Mouse (Mus musculus) midbrain, embryonic 11.5 days (tissue): ENCODE data around the gene Trim43b. TPM values are rescaled to one million over a fixed set of nuclear protein-coding genes. Genes with fewer than 3 reads are reported as not detected.
"Not testable (repeated sequence)": the region's sequence is repeated elsewhere in the genome, so short reads cannot be mapped to it uniquely, and the experiment has no call there.

Source experiments
- ATAC-seq: fragments of 200-750 bp; cut with Nextera tagmentation; 2 replicates; pipeline ENCODE4 v1.8.0; 2017; ENCODE audit warnings: moderate TSS enrichment, moderate library complexity; ENCODE audit not compliant: low FRiP score
- DNase-seq: peaks from one replicate; pipeline ENCODE4 v3.0.0; 2015; ENCODE audit warnings: low spot score; ENCODE audit errors: missing footprints
- H3K27ac ChIP-seq: fragments of 300-500 bp; sonication (generic); 2 replicates; pipeline ENCODE4 v1.5.1; 2014; ENCODE audit warnings: low read depth, low read length
- H3K27me3 ChIP-seq: fragments of 300-500 bp; sonication (generic); 2 replicates; pipeline ENCODE4 v1.6.1; 2014; ENCODE audit warnings: mild to moderate bottlenecking, low read length, moderate library complexity, mixed read lengths; ENCODE audit not compliant: control insufficient read depth, insufficient read depth
- H3K36me3 ChIP-seq: fragments of 300-500 bp; sonication (generic); 2 replicates; pipeline ENCODE4 v1.6.1; 2014; ENCODE audit warnings: mild to moderate bottlenecking, low read length, moderate library complexity, mixed read lengths; ENCODE audit not compliant: control insufficient read depth, insufficient read depth
- H3K4me1 ChIP-seq: fragments of 300-500 bp; sonication (generic); 2 replicates; pipeline ENCODE4 v1.6.1; 2014; ENCODE audit warnings: low read length; ENCODE audit not compliant: control insufficient read depth, insufficient read depth
- H3K4me2 ChIP-seq: fragments of 300-500 bp; sonication (generic); 2 replicates; pipeline ENCODE4 v1.6.1; 2014; ENCODE audit warnings: mild to moderate bottlenecking, moderate library complexity
- H3K4me3 ChIP-seq: fragments of 300-500 bp; sonication (generic); 2 replicates; pipeline ENCODE4 v1.5.1; 2014; ENCODE audit warnings: low read depth, low read length
- H3K9ac ChIP-seq: fragments of 300-500 bp; sonication (generic); 2 replicates; pipeline ENCODE4 v1.6.1; 2014; ENCODE audit warnings: low read length
- H3K9me3 ChIP-seq: fragments of 300-500 bp; sonication (generic); 2 replicates; pipeline ENCODE4 v1.6.1; 2016; ENCODE audit warnings: low read length; ENCODE audit not compliant: control insufficient read depth
- WGBS: fragments of 180-500 bp; shearing (Covaris S2); extraction: QIAGEN DNeasy Blood & Tissue Kit; methylation state at CpG from one replicate; pipeline ENCODE4 v1.1.7; 2014; 5-methylcytosine and 5-hydroxymethylcytosine counted together
- polyA plus RNA-seq: library from polyadenylated mRNA; unstranded; fragments of >200 nt; fragmentation: Nextera tagmentation; extraction: Ambion mirVana; gene quantifications from 2 replicates; pipeline ENCODE4 v1.2.1, GENCODE M21; 2014

Trim43b gene
- not detected in 2 replicates for polyA plus RNA-seq

DNA sequence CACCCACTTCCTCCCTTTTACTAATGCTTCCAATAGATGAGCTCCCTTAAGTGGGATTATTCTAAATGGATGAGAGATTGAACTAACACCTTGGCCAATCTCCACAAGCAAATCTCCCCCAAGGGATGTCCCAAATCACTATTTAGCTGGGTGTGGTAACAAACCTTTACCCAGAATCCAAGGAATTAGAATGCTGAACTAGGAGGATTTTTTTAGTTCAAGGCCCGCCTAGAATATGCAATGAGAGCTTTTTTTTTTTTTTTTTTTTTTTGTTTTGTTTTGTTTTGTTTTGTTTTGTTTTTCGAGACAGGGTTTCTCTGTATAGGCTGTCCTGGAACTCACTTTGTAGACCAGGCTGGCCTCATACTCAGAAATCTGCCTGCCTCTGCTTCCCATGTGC, at the start of gene Trim43b:
Gene Trim43b (minus strand): TSS at position 101 of the 400 bp plus-strand sequence.
- H3K27ac ChIP-seq, H3K36me3 ChIP-seq, H3K27me3 ChIP-seq, DNase-seq, ATAC-seq, H3K4me1 ChIP-seq, H3K9ac ChIP-seq, H3K9me3 ChIP-seq, H3K4me2 ChIP-seq, H3K4me3 ChIP-seq: not testable (repeated sequence)
- 80% methylated on average over 1 of the region's 2 CpGs for WGBS

DNA sequence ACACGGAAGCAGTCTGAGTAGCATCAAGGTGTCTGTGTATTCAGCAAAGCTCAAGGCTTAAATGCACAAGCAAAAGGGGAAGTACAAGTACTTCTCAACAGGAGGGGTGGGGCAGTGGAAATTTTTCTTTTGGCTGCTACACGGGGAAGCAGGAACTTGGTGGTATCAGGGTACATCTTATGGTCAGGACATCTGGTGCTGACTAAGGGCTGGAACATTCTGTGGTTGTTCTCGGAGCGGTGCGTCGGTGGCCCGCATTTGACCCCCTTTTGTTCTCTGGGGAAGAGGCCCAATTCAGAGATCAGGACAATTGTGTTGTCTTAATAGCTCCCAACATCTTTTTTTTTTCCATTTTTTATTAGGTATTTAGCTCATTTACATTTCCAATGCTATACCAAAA, 11.9 kb upstream of the Trim43b start:
- H3K4me3 ChIP-seq, H3K27ac ChIP-seq, H3K4me1 ChIP-seq, ATAC-seq, H3K9ac ChIP-seq, H3K4me2 ChIP-seq, H3K27me3 ChIP-seq, H3K9me3 ChIP-seq, DNase-seq, H3K36me3 ChIP-seq: not testable (repeated sequence)
- 88% methylated on average over 7 of the region's 7 CpGs for WGBS

DNA sequence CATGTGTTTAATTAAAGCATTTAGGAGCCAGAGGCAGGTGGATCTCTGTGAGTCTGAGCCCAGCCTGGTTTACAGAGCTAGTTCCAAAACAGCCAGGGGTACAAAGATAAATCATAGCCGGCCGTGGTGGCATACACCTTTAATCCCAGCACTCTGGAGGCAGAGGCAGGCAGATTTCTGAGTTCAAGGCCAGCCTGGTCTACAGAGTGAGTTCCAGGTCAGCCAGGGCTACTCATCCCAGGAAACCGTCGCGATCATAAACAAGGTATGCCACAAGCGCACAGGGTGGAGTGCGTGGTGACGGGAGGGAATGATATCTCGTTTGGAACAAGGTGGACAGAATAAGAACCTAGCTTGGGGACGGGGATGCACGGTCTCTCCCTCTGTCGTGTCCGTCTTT, 5.9 kb downstream of the Trim43b start:
- 96% methylated on average over 13 of the region's 13 CpGs for WGBS
- not testable (repeated sequence) for H3K36me3 ChIP-seq, H3K4me2 ChIP-seq, H3K9me3 ChIP-seq, H3K27ac ChIP-seq, DNase-seq, H3K4me3 ChIP-seq, ATAC-seq, H3K9ac ChIP-seq, H3K4me1 ChIP-seq, H3K27me3 ChIP-seq

DNA sequence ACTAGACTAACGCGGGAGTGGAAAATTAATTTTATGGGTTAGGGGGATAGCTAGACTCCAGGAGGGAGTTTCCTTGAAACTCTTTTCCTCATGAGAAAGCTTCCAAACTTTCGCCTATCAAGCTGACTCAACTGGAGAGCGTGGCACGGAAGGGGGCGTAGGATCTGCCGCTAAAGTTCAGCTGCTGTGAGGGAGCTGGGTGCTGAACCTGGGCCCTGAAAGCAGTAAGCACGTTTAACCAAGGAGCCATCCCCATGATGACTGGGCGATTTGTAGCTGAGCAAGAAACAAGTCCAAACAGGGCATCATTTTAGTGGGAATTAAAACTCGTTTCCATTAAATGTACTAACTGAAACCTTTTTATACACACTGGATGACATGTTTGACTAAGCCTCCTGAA, 13.0 kb downstream of the Trim43b start:
- H3K4me3 ChIP-seq, DNase-seq, H3K9me3 ChIP-seq, H3K4me2 ChIP-seq, ATAC-seq, H3K9ac ChIP-seq, H3K27ac ChIP-seq, H3K4me1 ChIP-seq, H3K36me3 ChIP-seq, H3K27me3 ChIP-seq: not testable (repeated sequence)
- 82% methylated on average over 10 of the region's 10 CpGs for WGBS

DNA sequence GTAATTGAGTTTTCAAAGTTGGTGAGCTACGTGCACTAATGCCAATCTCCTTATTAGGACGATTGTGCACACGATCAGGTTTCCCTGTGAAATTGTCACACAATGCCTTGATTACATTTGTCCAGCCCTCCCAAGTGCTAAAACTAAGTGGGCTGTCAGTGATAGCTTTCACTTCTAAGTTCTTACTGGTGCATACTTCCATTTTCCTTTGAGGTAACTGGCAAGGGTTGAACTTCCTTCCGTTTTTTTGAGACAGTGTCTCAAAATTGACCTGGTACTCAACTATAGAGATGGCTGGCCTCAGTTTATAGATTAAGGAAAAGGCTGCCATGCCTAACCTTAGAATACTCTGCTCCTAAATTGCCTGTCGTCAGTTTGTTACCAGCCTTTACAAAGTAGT, 16.1 kb downstream of the Trim43b start:
- H3K9ac ChIP-seq, H3K4me3 ChIP-seq, H3K27me3 ChIP-seq, ATAC-seq, H3K9me3 ChIP-seq, DNase-seq, H3K36me3 ChIP-seq, H3K27ac ChIP-seq, H3K4me1 ChIP-seq, H3K4me2 ChIP-seq: not testable (repeated sequence)
- 97% methylated on average over 1 of the region's 5 CpGs for WGBS

DNA sequence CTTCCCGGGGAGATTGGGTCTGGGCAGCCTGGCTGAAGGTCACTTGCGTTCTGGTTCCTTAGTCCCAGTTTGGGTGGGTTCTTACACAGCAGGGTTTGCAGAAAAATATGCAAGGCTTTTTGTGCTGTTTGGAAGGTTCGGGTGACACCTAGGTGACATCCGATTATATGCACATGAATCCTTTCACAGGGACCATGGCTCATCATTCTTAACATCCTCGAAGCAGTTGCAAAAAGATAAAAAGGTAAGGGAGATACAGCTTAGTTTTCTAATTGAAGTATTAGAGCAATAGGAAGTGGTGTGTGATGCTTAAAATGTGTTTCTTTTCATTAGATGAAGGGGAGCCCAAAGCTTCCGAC, 25.5 kb downstream of the Trim43b start:
- not testable (repeated sequence) for H3K4me2 ChIP-seq, H3K4me1 ChIP-seq, H3K4me3 ChIP-seq, H3K27ac ChIP-seq, H3K27me3 ChIP-seq, H3K9ac ChIP-seq, DNase-seq, H3K9me3 ChIP-seq, H3K36me3 ChIP-seq
- 0 out of 2 replicates have a peak, but pooled peaks have one; percentile 7 for ATAC-seq
- 91% methylated on average over 2 of the region's 6 CpGs for WGBS

DNA sequence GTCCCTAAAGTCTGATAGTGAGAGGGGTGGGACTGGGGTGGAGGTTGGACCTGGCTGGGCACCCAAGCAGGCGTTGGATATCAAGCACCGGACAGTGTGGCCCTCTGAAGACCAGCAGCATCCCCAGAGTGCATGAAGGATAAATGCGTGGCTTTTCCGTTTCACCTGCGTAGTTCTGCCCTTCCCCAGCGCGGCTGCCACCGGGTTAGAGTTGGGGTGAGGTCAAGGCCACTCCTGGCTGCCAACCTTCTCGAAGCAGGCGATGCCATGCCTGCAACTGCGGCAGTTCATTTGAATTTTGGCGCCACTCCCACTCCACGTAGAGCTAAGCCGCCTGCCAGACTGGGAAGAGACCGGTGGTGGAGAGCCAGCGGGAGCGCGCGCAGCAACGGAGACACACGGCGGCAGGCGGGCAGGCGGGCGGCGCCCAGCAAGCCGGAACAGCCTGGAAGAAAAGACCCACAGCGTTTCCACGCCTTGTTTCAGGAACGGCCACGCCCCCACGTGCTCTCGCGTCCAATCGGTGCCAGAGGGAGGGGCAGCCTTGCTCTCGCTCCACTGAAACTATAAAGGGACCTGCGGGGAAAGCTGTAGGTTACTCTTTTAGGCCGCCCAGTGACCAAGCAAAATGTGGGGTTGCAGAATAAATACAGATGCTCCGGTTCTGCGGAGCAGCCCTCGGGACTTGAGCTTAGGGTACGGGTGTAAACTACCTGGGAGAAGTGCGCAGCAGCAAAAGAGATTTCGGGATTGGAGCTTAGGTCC, 26.1 kb downstream of the Trim43b start:
- not testable (repeated sequence) for H3K4me1 ChIP-seq, H3K9ac ChIP-seq, H3K4me2 ChIP-seq, H3K9me3 ChIP-seq, H3K27me3 ChIP-seq, H3K4me3 ChIP-seq, H3K27ac ChIP-seq, H3K36me3 ChIP-seq
- 69% methylated on average over 37 of the region's 44 CpGs for WGBS
- ATAC-seq (peak; percentile 100), DNase-seq (peak; percentile 88)

Other genes starting within 250 kb of the Trim43b start
- not detected in 2 replicates for gene Bcl2a1a, start 135.9 kb downstream of the Trim43b start, polyA plus RNA-seq
- 0.23 and 0.25 TPM in 2 replicates for gene Bcl2a1b, start 106.4 kb upstream of the Trim43b start, polyA plus RNA-seq
- gene Gm29094, start 106.5 kb upstream of the Trim43b start, polyA plus RNA-seq: 0.49 TPM in 1 of 2 replicates, not detected in the other
- 11.9 and 13.4 TPM in 2 replicates for gene Mthfs, start 117.8 kb upstream of the Trim43b start, polyA plus RNA-seq